Mouse (Mus musculus) embryonic facial prominence, embryonic 11.5 days (tissue): Measurements from ENCODE around the gene Spdye4a. TPM values are rescaled to one million over a fixed set of nuclear protein-coding genes. Genes with fewer than 3 reads are reported as not detected.
A peak's percentile ranks its signal among the peaks of the same experiment; 100 is the strongest.
"Not testable (repeated sequence)": the region's sequence is repeated elsewhere in the genome, so short reads cannot be mapped to it uniquely, and the experiment has no call there.

Source experiments
- ATAC-seq: fragments of 200-750 bp; cut with Nextera tagmentation; replicated peaks from 2 replicates; pipeline ENCODE4 v1.8.0; 2017; ENCODE audit warnings: low read depth; ENCODE audit not compliant: insufficient number of reproducible peaks, low FRiP score, low TSS enrichment
- DNase-seq: peaks from one replicate; pipeline ENCODE4 v3.0.0-alpha.2; 2015; ENCODE audit warnings: low spot score
- H3K27ac ChIP-seq: fragments of 300-500 bp; sonication (generic); replicated peaks from 2 replicates; pipeline ENCODE4 v1.5.1; 2014; ENCODE audit warnings: mild to moderate bottlenecking, low read depth, low read length, control low read depth
- H3K27me3 ChIP-seq: fragments of 300-500 bp; sonication (generic); 2 replicates; pipeline ENCODE4 v1.6.1; 2014; ENCODE audit warnings: mild to moderate bottlenecking, low read length, moderate library complexity, mixed read lengths; ENCODE audit not compliant: control insufficient read depth, insufficient read depth
- H3K36me3 ChIP-seq: fragments of 300-500 bp; sonication (generic); replicated peaks from 2 replicates; pipeline ENCODE4 v1.6.1; 2014; ENCODE audit warnings: low read depth, mild to moderate bottlenecking, low read length, moderate library complexity, mixed read lengths; ENCODE audit not compliant: control insufficient read depth, insufficient read depth
- H3K4me1 ChIP-seq: fragments of 300-500 bp; sonication (generic); 2 replicates; pipeline ENCODE4 v1.6.1; 2014; ENCODE audit warnings: low read length, mixed read lengths; ENCODE audit not compliant: control insufficient read depth, insufficient read depth
- H3K4me2 ChIP-seq: fragments of 300-500 bp; sonication (generic); 2 replicates; pipeline ENCODE4 v1.6.1; 2014; ENCODE audit warnings: low read depth, mild to moderate bottlenecking, control low read depth, low read length, moderate library complexity
- H3K4me3 ChIP-seq: fragments of 300-500 bp; sonication (generic); 2 replicates; pipeline ENCODE4 v1.5.1; 2014; ENCODE audit warnings: low read depth, low read length, control low read depth
- H3K9ac ChIP-seq: fragments of 300-500 bp; sonication (generic); replicated peaks from 2 replicates; pipeline ENCODE4 v1.6.1; 2014; ENCODE audit warnings: mild to moderate bottlenecking, control low read depth, low read length
- H3K9me3 ChIP-seq: fragments of 300-500 bp; sonication (generic); replicated peaks from 2 replicates; pipeline ENCODE4 v1.6.1; 2016; ENCODE audit warnings: mild to moderate bottlenecking, low read length, inconsistent platforms, mixed read lengths; ENCODE audit not compliant: control insufficient read depth
- WGBS: fragments of 180-500 bp; shearing (Covaris S2); extraction: QIAGEN DNeasy Blood & Tissue Kit; methylation state at CpG from one replicate; pipeline ENCODE4 v1.1.7; 2014; 5-methylcytosine and 5-hydroxymethylcytosine counted together
- polyA plus RNA-seq: library from polyadenylated mRNA; unstranded; fragments of >200 nt; fragmentation: Nextera tagmentation; extraction: Ambion mirVana; gene quantifications from 2 replicates; pipeline ENCODE4 v1.2.1, GENCODE M21; 2014

Gene Spdye4a
- polyA plus RNA-seq, 1 experiment from 2014 or later = not detected

DNA sequence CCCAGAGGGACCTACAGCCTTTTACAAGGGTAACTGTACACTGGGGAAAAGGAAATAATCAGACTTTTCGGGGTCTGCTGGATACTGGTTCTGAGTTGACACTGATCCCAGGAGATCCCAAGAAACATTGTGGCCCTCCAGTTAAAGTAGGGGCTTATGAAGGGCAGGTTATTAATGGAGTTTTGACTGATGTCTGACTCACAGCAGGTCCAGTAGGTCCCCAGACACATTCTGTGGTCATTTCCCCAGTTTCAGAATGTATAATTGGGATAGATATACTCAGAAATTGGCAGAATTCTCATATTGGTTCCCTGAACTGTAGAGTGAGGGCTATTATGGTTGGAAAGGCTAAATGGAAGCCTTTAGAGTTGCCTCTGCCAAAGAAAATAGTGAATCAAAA is 38.7 kb downstream of the Spdye4a start:
- not testable (repeated sequence) for ATAC-seq, H3K27ac ChIP-seq, H3K9ac ChIP-seq, H3K9me3 ChIP-seq, H3K4me1 ChIP-seq, H3K27me3 ChIP-seq, DNase-seq, H3K4me2 ChIP-seq, H3K36me3 ChIP-seq, H3K4me3 ChIP-seq
- no CpG with 5 or more reads among the region's 1 CpGs for WGBS

DNA sequence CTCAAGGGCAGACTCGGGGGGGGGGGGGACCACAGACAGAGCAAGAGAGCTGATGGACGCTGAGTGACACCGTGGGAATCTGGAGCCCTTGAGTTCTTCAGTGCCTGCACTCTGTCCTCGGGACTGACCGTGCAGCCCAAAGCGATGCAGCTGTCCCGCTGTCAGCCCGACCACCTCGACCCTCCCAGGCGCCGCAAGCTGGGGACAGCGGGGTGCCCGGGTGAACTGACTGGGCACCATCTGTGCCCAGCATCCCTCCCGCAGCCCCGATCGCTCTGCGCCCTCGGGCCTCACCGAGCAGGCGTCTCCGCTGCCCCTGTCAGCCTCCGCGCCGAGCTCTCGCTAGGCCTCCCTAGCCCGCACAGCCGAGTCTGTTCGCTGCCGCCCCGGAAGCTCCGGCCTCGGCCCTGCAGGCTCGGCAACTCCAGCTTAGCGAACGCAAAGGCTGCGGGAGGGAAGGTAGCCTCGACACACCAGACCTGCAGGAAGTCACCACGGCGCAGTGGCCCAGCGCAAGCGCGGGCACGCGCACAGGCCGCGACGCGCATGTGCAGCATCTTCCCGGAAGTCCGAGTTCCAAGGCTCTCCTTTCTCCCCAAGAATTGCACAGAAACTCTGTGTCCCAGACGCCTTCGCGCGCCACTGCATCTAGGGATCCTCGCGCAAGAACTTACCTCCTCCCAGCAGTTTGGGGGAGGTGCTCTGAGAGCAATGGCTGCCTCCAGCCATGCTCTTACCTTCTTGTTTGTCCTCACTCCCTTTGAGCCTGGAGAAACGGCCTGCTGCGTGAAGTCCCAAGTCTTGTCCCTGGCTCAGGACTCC is 46.2 kb downstream of the Spdye4a start, which contains the start of the genes Rbak and Spdye4b:
Gene Rbak, minus strand, starts transcription at position 521 of the 822 bp plus-strand sequence.
Gene Spdye4b, plus strand, starts transcription at position 763 of the 822 bp plus-strand sequence.
- H3K27ac ChIP-seq = peak within 1 kb of the TSS; percentile 41; the same call in 1 of the 2 replicates
- peak within 1 kb of the TSS; percentile 94 for H3K9ac ChIP-seq
- no peaks in the 10 kb centered on the region; the same call in 1 of the 2 replicates for H3K4me1 ChIP-seq
- no peaks in the 10 kb centered on the region for H3K27me3 ChIP-seq
- peaks cover 6% of the 10 kb centered on the region for H3K36me3 ChIP-seq
- H3K4me3 ChIP-seq = peak within 1 kb of the TSS; percentile 91
- DNase-seq (peak; percentile 97), ATAC-seq (peak; percentile 94)
- H3K4me2 ChIP-seq = peak within 1 kb of the TSS; percentile 85
- no peaks in the 10 kb centered on the region for H3K9me3 ChIP-seq
- WGBS = under 1% methylated on average over 58 of the region's 58 CpGs

DNA sequence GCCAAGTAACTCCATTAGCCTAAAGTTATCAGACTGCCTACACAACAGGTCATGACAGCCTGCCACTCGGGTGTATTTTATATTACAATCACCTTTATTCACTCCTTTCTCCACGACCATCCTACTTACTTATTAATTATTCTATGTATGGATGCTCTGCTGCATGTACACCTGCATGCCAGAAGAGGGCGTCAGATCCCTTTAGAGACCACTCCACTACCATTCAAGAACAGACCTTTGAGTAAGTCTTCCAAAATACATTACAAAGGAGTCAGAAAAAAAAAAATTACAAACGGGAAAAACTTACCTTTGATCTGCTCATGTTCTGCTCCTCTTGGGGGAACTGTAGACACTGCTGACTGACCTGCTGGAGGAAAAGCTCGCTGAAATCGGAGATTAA is 47.5 kb downstream of the Spdye4a start:
- no peaks in the 10 kb centered on the region; the same call in 1 of the 2 replicates for H3K4me1 ChIP-seq
- ATAC-seq (no peak), DNase-seq (peak; percentile 38)
- no peak overlapping the region for H3K9ac ChIP-seq
- H3K4me3 ChIP-seq = no peak overlapping the region
- H3K36me3 ChIP-seq = peaks cover 13% of the 10 kb centered on the region
- no peaks in the 10 kb centered on the region for H3K9me3 ChIP-seq
- H3K27me3 ChIP-seq = no peaks in the 10 kb centered on the region
- H3K27ac ChIP-seq = no peak overlapping the region
- no peak overlapping the region for H3K4me2 ChIP-seq
- 45% methylated on average over 6 of the region's 6 CpGs for WGBS

DNA sequence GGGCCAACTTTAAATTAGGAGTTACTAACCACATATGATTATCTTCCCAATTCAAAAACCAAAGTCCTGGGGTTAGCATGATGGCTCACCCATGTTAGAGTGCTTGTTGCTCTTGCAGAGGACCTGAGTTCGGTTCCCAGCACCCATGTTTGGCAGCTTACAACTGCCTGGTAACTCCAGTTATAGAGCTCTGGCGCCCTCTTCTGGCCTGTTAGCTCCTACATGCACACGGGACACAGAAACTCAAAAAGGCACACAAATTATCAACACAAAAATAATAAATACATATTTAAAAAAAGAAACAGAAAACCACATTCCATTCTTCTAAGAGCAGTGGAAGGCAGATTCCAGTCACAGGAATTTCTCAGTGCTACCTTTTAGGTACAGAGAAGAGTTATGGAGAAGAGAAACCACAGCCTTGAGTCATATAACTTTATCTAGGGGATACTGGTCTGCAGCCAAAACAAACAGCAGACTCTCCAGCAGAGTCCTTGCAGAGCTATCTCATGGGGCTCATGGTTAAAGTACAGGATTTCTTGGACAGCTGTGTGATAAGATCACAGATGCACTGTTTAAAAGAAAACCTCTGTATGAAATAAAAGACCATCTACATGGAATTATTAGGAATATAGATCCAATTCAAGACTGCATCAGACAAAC is 49.0 kb downstream of the Spdye4a start:
- Histone ChIP-seq H3K4me2 (no peak overlapping the region), H3K36me3 (peaks cover 24% of the 10 kb centered on the region), H3K9ac (no peak overlapping the region), H3K27ac (no peak overlapping the region), H3K4me3 (no peak overlapping the region), H3K4me1 (no peaks in the 10 kb centered on the region; the same call in 1 of the 2 replicates), H3K9me3 (no peaks in the 10 kb centered on the region), H3K27me3 (no peaks in the 10 kb centered on the region)
- ATAC-seq (no peak), DNase-seq (no peak)
- WGBS = 91% methylated on average over 3 of the region's 3 CpGs

DNA sequence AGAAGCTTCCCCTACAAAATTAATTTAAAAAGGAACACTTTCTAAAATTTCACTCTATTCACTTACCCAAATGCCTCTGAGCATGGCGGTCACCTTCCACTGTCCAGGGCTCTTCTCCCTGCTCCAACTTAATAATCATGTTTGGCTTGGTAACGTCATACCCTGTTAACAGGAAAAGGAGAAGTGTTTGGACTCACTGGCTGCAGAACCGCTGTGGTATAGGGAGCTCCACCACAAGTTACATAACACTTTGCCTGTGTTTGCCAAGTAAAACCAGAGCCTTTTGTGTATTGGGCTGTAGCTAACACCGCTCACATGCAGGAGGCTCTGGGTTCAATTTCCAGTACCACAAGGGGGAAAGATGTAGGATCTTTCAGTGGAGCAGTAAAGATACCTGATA is 50.7 kb downstream of the Spdye4a start:
- ATAC-seq = no peak
- WGBS = 91% methylated on average over 4 of the region's 4 CpGs

More for the DNA sequence above, 50.7 kb downstream of the Spdye4a start:
- Histone ChIP-seq H3K27ac (no peak overlapping the region), H3K4me3 (no peak overlapping the region), H3K4me2 (no peak overlapping the region), H3K9ac (no peak overlapping the region), H3K36me3 (peaks cover 27% of the 10 kb centered on the region), H3K4me1 (no peaks in the 10 kb centered on the region; the same call in 1 of the 2 replicates), H3K27me3 (no peaks in the 10 kb centered on the region), H3K9me3 (no peaks in the 10 kb centered on the region)
- no peak for DNase-seq

Other genes with a start within 250 kb of the Spdye4a start
- gene Rnf216, start 113.9 kb downstream of the Spdye4a start, polyA plus RNA-seq = 34.4 and 35.6 TPM in 2 replicates
- gene Olfr718-ps1, start 79.3 kb downstream of the Spdye4a start, polyA plus RNA-seq = not detected in 2 replicates
- 9.7 and 12.0 TPM in 2 replicates for gene Rbak, start 46.1 kb downstream of the Spdye4a start, polyA plus RNA-seq
- not detected in 2 replicates for gene Spdye4b, start 45.9 kb downstream of the Spdye4a start, polyA plus RNA-seq
- 20.6 and 21.4 TPM in 2 replicates for gene Zfp12, start 8.3 kb upstream of the Spdye4a start, polyA plus RNA-seq
- gene Zfp316, start 43.1 kb upstream of the Spdye4a start, polyA plus RNA-seq = 2.1 and 2.2 TPM in 2 replicates
- gene Zfp853, start 66.7 kb upstream of the Spdye4a start, polyA plus RNA-seq = not detected in 2 replicates
- 35.5 and 41.1 TPM in 2 replicates for gene E130309D02Rik, start 88.5 kb upstream of the Spdye4a start, polyA plus RNA-seq
- 76.3 and 77.3 TPM in 2 replicates for gene Zdhhc4, start 102.4 kb upstream of the Spdye4a start, polyA plus RNA-seq
- gene Grid2ip, start 130.4 kb upstream of the Spdye4a start, polyA plus RNA-seq = 0.36 and 0.59 TPM in 2 replicates
- 246 and 261 TPM in 2 replicates for gene Kdelr2, start 176.9 kb upstream of the Spdye4a start, polyA plus RNA-seq
- 7.2 and 7.3 TPM in 2 replicates for gene Daglb, start 237.7 kb upstream of the Spdye4a start, polyA plus RNA-seq